Mouse (Mus musculus): ENCODE results near the gene Wnt6. TPM values are rescaled to one million over a fixed set of nuclear protein-coding genes. Genes with fewer than 3 reads are reported as not detected.

Gene Wnt6
- total RNA-seq, 2 experiments from 2014 or later = not detected

Other genes starting within 250 kb of the Wnt6 start
- gene Plcd4, start 229.0 kb upstream of the Wnt6 start, total RNA-seq (2015; ENCODE audit: low replicate concordance) = not detected in 2 replicates
- 0.39 TPM in 1 of 2 replicates, not detected in the other for gene Plcd4, start 229.0 kb upstream of the Wnt6 start, total RNA-seq (2017; ENCODE audit: low replicate concordance)
- gene Usp37, start 227.6 kb upstream of the Wnt6 start, total RNA-seq (2015; ENCODE audit: low replicate concordance) = 15.5 and 30.2 TPM in 2 replicates
- 29.0 and 33.9 TPM in 2 replicates for gene Usp37, start 227.6 kb upstream of the Wnt6 start, total RNA-seq (2017; ENCODE audit: low replicate concordance)
- 19.3 and 20.5 TPM in 2 replicates for gene Zfp142, start 183.6 kb upstream of the Wnt6 start, total RNA-seq (2015; ENCODE audit: low replicate concordance)
- 15.4 and 19.9 TPM in 2 replicates for gene Zfp142, start 183.6 kb upstream of the Wnt6 start, total RNA-seq (2017; ENCODE audit: low replicate concordance)
- 2.9 and 7.2 TPM in 2 replicates for gene Bcs1l, start 183.6 kb upstream of the Wnt6 start, total RNA-seq (2015; ENCODE audit: low replicate concordance)
- gene Bcs1l, start 183.6 kb upstream of the Wnt6 start, total RNA-seq (2017; ENCODE audit: low replicate concordance) = 9.0 and 18.5 TPM in 2 replicates
- gene Rnf25, start 170.5 kb upstream of the Wnt6 start, total RNA-seq (2015; ENCODE audit: low replicate concordance) = 9.0 and 32.7 TPM in 2 replicates
- gene Rnf25, start 170.5 kb upstream of the Wnt6 start, total RNA-seq (2017; ENCODE audit: low replicate concordance) = 8.5 and 17.9 TPM in 2 replicates
- gene Stk36, start 170.4 kb upstream of the Wnt6 start, total RNA-seq (2015; ENCODE audit: low replicate concordance) = not detected in 2 replicates
- not detected in 2 replicates for gene Stk36, start 170.4 kb upstream of the Wnt6 start, total RNA-seq (2017; ENCODE audit: low replicate concordance)
- gene Ttll4, start 110.1 kb upstream of the Wnt6 start, total RNA-seq (2015; ENCODE audit: low replicate concordance) = 2.9 and 8.6 TPM in 2 replicates
- 6.3 and 7.7 TPM in 2 replicates for gene Ttll4, start 110.1 kb upstream of the Wnt6 start, total RNA-seq (2017; ENCODE audit: low replicate concordance)
- 5.4 and 15.5 TPM in 2 replicates for gene Cyp27a1, start 58.3 kb upstream of the Wnt6 start, total RNA-seq (2015; ENCODE audit: low replicate concordance)
- 0.98 and 3.6 TPM in 2 replicates for gene Cyp27a1, start 58.3 kb upstream of the Wnt6 start, total RNA-seq (2017; ENCODE audit: low replicate concordance)
- not detected in 2 replicates for gene Prkag3, start 22.7 kb upstream of the Wnt6 start, total RNA-seq (2015; ENCODE audit: low replicate concordance)
- gene Prkag3, start 22.7 kb upstream of the Wnt6 start, total RNA-seq (2017; ENCODE audit: low replicate concordance) = not detected in 2 replicates
- not detected in 2 replicates for gene Wnt10a, start 19.6 kb downstream of the Wnt6 start, total RNA-seq (2015; ENCODE audit: low replicate concordance)
- gene Wnt10a, start 19.6 kb downstream of the Wnt6 start, total RNA-seq (2017; ENCODE audit: low replicate concordance) = not detected in 2 replicates
- gene Cdk5r2, start 83.0 kb downstream of the Wnt6 start, total RNA-seq (2015; ENCODE audit: low replicate concordance) = not detected in 2 replicates
- gene Cdk5r2, start 83.0 kb downstream of the Wnt6 start, total RNA-seq (2017; ENCODE audit: low replicate concordance) = not detected in 2 replicates
- gene Fev, start 113.5 kb downstream of the Wnt6 start, total RNA-seq (2015; ENCODE audit: low replicate concordance) = not detected in 2 replicates
- gene Fev, start 113.5 kb downstream of the Wnt6 start, total RNA-seq (2017; ENCODE audit: low replicate concordance) = not detected in 2 replicates
- gene Cryba2, start 121.3 kb downstream of the Wnt6 start, total RNA-seq (2015; ENCODE audit: low replicate concordance) = not detected in 2 replicates
- gene Cryba2, start 121.3 kb downstream of the Wnt6 start, total RNA-seq (2017; ENCODE audit: low replicate concordance) = not detected in 2 replicates
- gene Cfap65, start 163.7 kb downstream of the Wnt6 start, total RNA-seq (2015; ENCODE audit: low replicate concordance) = not detected in 2 replicates
- gene Cfap65, start 163.7 kb downstream of the Wnt6 start, total RNA-seq (2017; ENCODE audit: low replicate concordance) = not detected in 2 replicates
- not detected in 2 replicates for gene Ihh, start 179.8 kb downstream of the Wnt6 start, total RNA-seq (2015; ENCODE audit: low replicate concordance)
- gene Ihh, start 179.8 kb downstream of the Wnt6 start, total RNA-seq (2017; ENCODE audit: low replicate concordance) = not detected in 2 replicates